ENCODE assay signal across 29 mouse cellular contexts in genomic region chr8:92042951-92043350, GRCm38 (mm10).
DNase-seq lines count a peak whose midpoint lies in the region; ATAC-seq and TF ChIP-seq lines count a peak whose summit lies in the region.
"Had no signal": no experiment of that assay in that cellular context is flagged by ENCODE, and none has a peak within 500 bp of the region (broad histone marks: within the 10 kb centered on the region; RNA-seq: fewer than 3 reads in every experiment).

No protein-coding gene starts in this region.

- H3K9me3 ChIP-seq in hindbrain, embryonic 13.5 days = peaks cover 9% of the 10 kb centered on the region; the same call in 1 of the 2 replicates
- peaks cover 3% of the 10 kb centered on the region; the same call in 1 of the 2 replicates for H3K9me3 ChIP-seq in hindbrain, embryonic 16.5 days (ENCODE audit: control insufficient read depth, low read length)
- H3K9me3 ChIP-seq in ES-Bruce4 (replicated peaks; ENCODE audit: control insufficient read depth, insufficient read depth, low read length, poor library complexity, severe bottlenecking) (peaks cover 23% of the 10 kb centered on the region), ES-E14 (ENCODE audit: control insufficient read depth, insufficient read depth, low read depth, low read length) (peaks cover 2% of the 10 kb centered on the region; the same call in 1 of the 2 replicates)
- H3K9me3 ChIP-seq: forebrain, embryonic 15.5 days; limb, embryonic 12.5 days; lung, embryonic 15.5 days had no signal

- no peak for TF ChIP-seq CTCF in ES-Bruce4 (IDR thresholded peaks at IDR 0.05; ENCODE audit: low read depth, low read length)

- TF ChIP-seq EP300 in ES-Bruce4 (IDR thresholded peaks at IDR 0.05; ENCODE audit: insufficient read depth, low read depth, low read length) = peak; percentile 87

- 0 out of 2 replicates have a peak, but pooled peaks have one; percentile 21 for ATAC-seq in hindbrain, embryonic 13.5 days (ENCODE audit: low FRiP score)
- no peak for ATAC-seq in hindbrain, embryonic 16.5 days
- ATAC-seq: CD4-positive, CD25-positive, alpha-beta regulatory T cell, adult 4 months; forebrain, embryonic 15.5 days; intestine, postnatal 0 days had no signal

- 7% methylated on average over 6 of the region's 6 CpGs for WGBS in hindbrain, embryonic 13.5 days
- 10% methylated on average over 6 of the region's 6 CpGs for WGBS in hindbrain, embryonic 16.5 days

- H3K27ac ChIP-seq in hindbrain, embryonic 13.5 days = no peak overlapping the region
- H3K27ac ChIP-seq in hindbrain, embryonic 16.5 days (ENCODE audit: low read depth, low read length) = no peak overlapping the region
- H3K27ac ChIP-seq in ES-Bruce4 (ENCODE audit: insufficient read depth, low read length) = no peak overlapping the region
- H3K27ac ChIP-seq in ES-E14 (ENCODE audit: insufficient read depth, low read depth, low read length, poor library complexity, severe bottlenecking) = no peak overlapping the region
- H3K27ac ChIP-seq: embryonic facial prominence, embryonic 13.5 days; forebrain, embryonic 10.5 days; forebrain, embryonic 15.5 days; gastrocnemius, adult 2 months; heart, adult 2 months; limb, embryonic 12.5 days; lung, embryonic 15.5 days had no signal

- H3K27me3 ChIP-seq in hindbrain, embryonic 13.5 days = 0 out of 2 replicates have a peak, but pooled peaks cover 3% of the 10 kb centered on the region
- no peaks in the 10 kb centered on the region; the same call in 1 of the 2 replicates for H3K27me3 ChIP-seq in hindbrain, embryonic 16.5 days (replicated peaks; ENCODE audit: control insufficient read depth, insufficient read depth, low read length)
- H3K27me3 ChIP-seq in ES-Bruce4 (ENCODE audit: control insufficient read depth, insufficient read depth, low read length, poor library complexity, severe bottlenecking) = no peaks in the 10 kb centered on the region
- H3K27me3 ChIP-seq: forebrain, embryonic 15.5 days; lung, embryonic 15.5 days had no signal

- peaks cover 11% of the 10 kb centered on the region; the same call in 1 of the 2 replicates for H3K4me1 ChIP-seq in hindbrain, embryonic 13.5 days (replicated peaks)
- no peaks in the 10 kb centered on the region for H3K4me1 ChIP-seq in hindbrain, embryonic 16.5 days (ENCODE audit: control insufficient read depth, insufficient read depth, low read depth, low read length)
- H3K4me1 ChIP-seq in ES-Bruce4 (ENCODE audit: control insufficient read depth, insufficient read depth, low read length) (peaks cover 2% of the 10 kb centered on the region), ES-E14 (ENCODE audit: control insufficient read depth in 2 of 2, insufficient read depth in 2 of 2, low read length in 2 of 2, poor library complexity in 1 of 2) (no peaks in the 10 kb centered on the region)
- H3K4me1 ChIP-seq: embryonic facial prominence, embryonic 13.5 days; forebrain, embryonic 15.5 days; heart, embryonic 12.5 days; limb, embryonic 12.5 days; lung, embryonic 15.5 days had no signal

- no peak for TF ChIP-seq POLR2A in ES-Bruce4 (IDR thresholded peaks at IDR 0.05; ENCODE audit: insufficient read depth, low read length)

- no peak overlapping the region for H3K4me3 ChIP-seq in hindbrain, embryonic 13.5 days
- H3K4me3 ChIP-seq in hindbrain, embryonic 16.5 days (ENCODE audit: low read length) = no peak overlapping the region
- H3K4me3 ChIP-seq in ES-Bruce4 (ENCODE audit: low read depth, low read length) (no peak overlapping the region), ES-E14 (ENCODE audit: insufficient read depth in 1 of 2, low read depth in 1 of 2, low read length in 2 of 2, poor library complexity in 1 of 2, severe bottlenecking in 1 of 2) (no peak overlapping the region)
- H3K4me3 ChIP-seq: embryonic facial prominence, embryonic 13.5 days; forebrain, embryonic 10.5 days; forebrain, embryonic 15.5 days; gastrocnemius, adult 2 months; heart, adult 2 months; heart, embryonic 12.5 days; limb, embryonic 12.5 days; lung, embryonic 15.5 days had no signal

- intact Hi-C loops in left cerebral cortex, postnatal 25 days (cut with DNase I) = no loop called here

- H3K4me2 ChIP-seq in hindbrain, embryonic 13.5 days = no peak overlapping the region
- H3K4me2 ChIP-seq in hindbrain, embryonic 16.5 days (ENCODE audit: low read length) = no peak overlapping the region
- H3K4me2 ChIP-seq: embryonic facial prominence, embryonic 13.5 days; forebrain, embryonic 15.5 days; heart, embryonic 12.5 days; limb, embryonic 12.5 days; liver, embryonic 11.5 days; lung, embryonic 15.5 days had no signal

- peak; percentile 55 for DNase-seq in ES-E14 (ENCODE audit: low read depth, low spot score)
- DNase-seq in embryo, embryonic 10.5 days (ENCODE audit: low spot score) = peak; percentile 63
- DNase-seq in left cerebral cortex, postnatal 25 days (ENCODE audit: low spot score in 2 of 2) = no peak
- no peak for DNase-seq in right cerebral cortex, adult 18-20 months
- no peak for DNase-seq in cerebellum, postnatal 10 days
- DNase-seq: adrenal gland, postnatal 25 days; cerebellum, adult 18-20 months; cerebellum, postnatal 14 days; gastrocnemius, adult 2 months; gastrocnemius, postnatal 36 days; heart, adult 2 months; heart, postnatal 4 days; kidney, adult 9 months; kidney, postnatal 25 days; lung, postnatal 36 days; thymus, postnatal 4 days had no signal

- H3K9ac ChIP-seq in hindbrain, embryonic 13.5 days = no peak overlapping the region
- no peak overlapping the region for H3K9ac ChIP-seq in hindbrain, embryonic 16.5 days (ENCODE audit: low read depth, low read length)
- H3K9ac ChIP-seq in ES-Bruce4 (ENCODE audit: low read depth, poor library complexity, severe bottlenecking) (no peak overlapping the region), ES-E14 (ENCODE audit: insufficient read depth, low read depth, low read length, poor library complexity, severe bottlenecking) (no peak overlapping the region)
- H3K9ac ChIP-seq: embryonic facial prominence, embryonic 13.5 days; forebrain, embryonic 15.5 days; heart, embryonic 12.5 days; limb, embryonic 12.5 days; lung, embryonic 15.5 days had no signal

- no peaks in the 10 kb centered on the region for H3K36me3 ChIP-seq in hindbrain, embryonic 13.5 days
- no peaks in the 10 kb centered on the region for H3K36me3 ChIP-seq in hindbrain, embryonic 16.5 days (ENCODE audit: control insufficient read depth, insufficient read depth, low read length)
- H3K36me3 ChIP-seq in ES-Bruce4 (ENCODE audit: control insufficient read depth, insufficient read depth, low read length, poor library complexity, severe bottlenecking) = no peaks in the 10 kb centered on the region
- H3K36me3 ChIP-seq in ES-E14 (ENCODE audit: control insufficient read depth, insufficient read depth, low read length, poor library complexity, severe bottlenecking) = no peaks in the 10 kb centered on the region
- H3K36me3 ChIP-seq: embryonic facial prominence, embryonic 13.5 days; forebrain, embryonic 10.5 days; forebrain, embryonic 15.5 days; G1E; heart, embryonic 12.5 days; limb, embryonic 12.5 days; lung, embryonic 15.5 days had no signal

- in situ Hi-C loops in ES-E14 (cut with MboI; ENCODE audit: low sequenced_read_pairs in 2 of 2, unreplicated experiment in 2 of 2) = no loop called here

TF ChIP-seq in ES-E14, 5 proteins besides CTCF, POLR2A, EP300 and RAD21:
- TF ChIP-seq ZNF384 (IDR thresholded peaks at IDR 0.05; ENCODE audit: low read depth, low read length) = no peak
- no peak for TF ChIP-seq ZC3H11A (IDR thresholded peaks at IDR 0.05; ENCODE audit: borderline replicate concordance, low read depth, low read length)
- TF ChIP-seq MAFK (IDR thresholded peaks at IDR 0.05; ENCODE audit: insufficient read depth, low read depth, low read length) = no peak
- TF ChIP-seq HCFC1 (IDR thresholded peaks at IDR 0.05; ENCODE audit: borderline replicate concordance, insufficient read depth, low read length) = no peak
- TF ChIP-seq CHD2 (IDR thresholded peaks at IDR 0.05; ENCODE audit: low read depth, low read length) = no peak

Comparison
In these comparisons a context has a peak if more than half of its experiments do, and no peak if none do; other contexts are left out.
1. DNase-seq: peak in ES-E14 (single experiment) and embryo, embryonic 10.5 days (single experiment); none in left cerebral cortex, postnatal 25 days (0 of 2), right cerebral cortex, adult 18-20 months (single experiment) and cerebellum, postnatal 10 days (0 of 2).